In the genomic region with DNA sequence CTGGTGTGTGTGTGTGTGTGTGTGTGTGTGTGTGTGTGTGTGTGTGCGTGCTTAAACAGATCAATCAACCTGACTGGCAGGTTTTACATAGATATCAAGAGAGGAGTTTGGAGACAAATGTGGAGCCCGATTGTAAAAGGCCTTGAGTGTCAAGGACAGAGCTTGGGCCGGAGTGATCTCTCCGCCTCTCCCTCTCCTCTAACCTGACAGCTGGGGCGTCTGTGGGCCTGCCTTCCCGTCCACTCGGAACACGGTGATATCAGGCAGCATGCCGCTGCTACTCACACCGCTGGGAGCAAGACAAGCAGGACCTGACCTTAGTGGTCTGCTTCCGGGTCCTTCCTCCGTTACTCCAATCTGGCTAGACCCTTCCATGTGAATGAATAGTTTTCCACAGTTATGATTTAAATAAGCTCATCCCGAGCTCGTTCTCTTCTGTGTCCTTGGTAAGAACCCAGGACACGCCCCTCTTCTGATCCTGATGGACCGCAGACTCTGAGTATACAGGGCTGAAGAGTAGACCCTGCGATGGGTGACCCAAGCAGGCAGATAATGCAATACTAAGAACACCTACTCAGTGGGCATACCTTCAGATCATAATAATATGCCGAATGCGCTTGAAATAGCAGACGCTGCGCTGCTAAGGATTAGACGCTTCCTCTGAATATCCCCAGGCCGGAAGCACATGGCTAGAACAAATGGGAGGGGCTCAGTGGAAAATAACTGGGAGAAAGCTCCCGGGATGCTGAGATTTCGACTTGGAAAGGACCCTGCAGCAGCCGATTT, we compare ENCODE assay signal across 7 mouse cellular contexts.
DNase-seq lines count a peak whose midpoint lies in the region; ATAC-seq lines count a peak whose summit lies in the region.

No protein-coding gene starts in this region.

- H3K4me3 ChIP-seq in limb, embryonic 12.5 days (replicated peaks): no peak overlapping the region
- no peak overlapping the region for H3K4me3 ChIP-seq in limb, embryonic 10.5 days
- H3K4me3 ChIP-seq in embryonic facial prominence, embryonic 10.5 days: peak overlapping the region; percentile 16; the same call in 1 of the 2 replicates
- no peak overlapping the region for H3K4me3 ChIP-seq in limb, embryonic 15.5 days

- H3K27ac ChIP-seq in limb, embryonic 12.5 days: no peak overlapping the region
- no peak overlapping the region; the same call in 1 of the 2 replicates for H3K27ac ChIP-seq in limb, embryonic 10.5 days
- H3K27ac ChIP-seq in embryonic facial prominence, embryonic 10.5 days (replicated peaks): peak overlapping the region; percentile 44
- H3K27ac ChIP-seq in limb, embryonic 15.5 days: no peak overlapping the region

- H3K9ac ChIP-seq in limb, embryonic 12.5 days (replicated peaks): no peak overlapping the region
- no peak overlapping the region for H3K9ac ChIP-seq in limb, embryonic 15.5 days

- peaks cover 5% of the 10 kb centered on the region for H3K4me1 ChIP-seq in limb, embryonic 12.5 days (replicated peaks)
- H3K4me1 ChIP-seq in limb, embryonic 10.5 days: peaks cover 10% of the 10 kb centered on the region
- peaks cover 11% of the 10 kb centered on the region for H3K4me1 ChIP-seq in embryonic facial prominence, embryonic 10.5 days
- H3K4me1 ChIP-seq in limb, embryonic 15.5 days: peaks cover 6% of the 10 kb centered on the region

- H3K4me2 ChIP-seq in limb, embryonic 12.5 days: 0 out of 2 replicates have a peak overlapping the region, but pooled peaks have one; percentile 5
- peak overlapping the region; percentile 15; the same call in 1 of the 2 replicates for H3K4me2 ChIP-seq in limb, embryonic 15.5 days

- H3K9me3 ChIP-seq in limb, embryonic 12.5 days: no peaks in the 10 kb centered on the region
- H3K9me3 ChIP-seq in limb, embryonic 10.5 days (replicated peaks): no peaks in the 10 kb centered on the region
- no peaks in the 10 kb centered on the region for H3K9me3 ChIP-seq in embryonic facial prominence, embryonic 10.5 days
- H3K9me3 ChIP-seq in limb, embryonic 15.5 days: no peaks in the 10 kb centered on the region

- DNase-seq in limb, embryonic 10.5 days (ENCODE audit: low spot score): no peak
- no peak for DNase-seq in embryonic facial prominence, embryonic 10.5 days (ENCODE audit: low spot score)
- DNase-seq in gastrocnemius, postnatal 14 days: peak; percentile 27
- DNase-seq in testis, postnatal 14 days (ENCODE audit: low spot score): peak; percentile 28

- ATAC-seq in limb, embryonic 12.5 days (ENCODE audit: insufficient number of reproducible peaks, insufficient read depth, low FRiP score, low TSS enrichment, low read depth): peak; percentile 52; the same call in 1 of the 2 replicates
- no peak for ATAC-seq in limb, embryonic 15.5 days (ENCODE audit: insufficient number of reproducible peaks, low FRiP score, low TSS enrichment, low read depth)
- no peak for ATAC-seq in megakaryocyte progenitor cell, adult 5-6 weeks (replicated peaks; ENCODE audit: poor library complexity)

- no peaks in the 10 kb centered on the region for H3K27me3 ChIP-seq in limb, embryonic 12.5 days
- H3K27me3 ChIP-seq in limb, embryonic 10.5 days (ENCODE audit: low read depth, poor library complexity, severe bottlenecking): no peaks in the 10 kb centered on the region
- no peaks in the 10 kb centered on the region for H3K27me3 ChIP-seq in embryonic facial prominence, embryonic 10.5 days (replicated peaks; ENCODE audit: low read depth, poor library complexity, severe bottlenecking)
- H3K27me3 ChIP-seq in limb, embryonic 15.5 days: no peaks in the 10 kb centered on the region

- 73% methylated on average over 26 of the region's 26 CpGs for WGBS in limb, embryonic 12.5 days
- WGBS in limb, embryonic 10.5 days: 76% methylated on average over 26 of the region's 26 CpGs
- WGBS in embryonic facial prominence, embryonic 10.5 days: 78% methylated on average over 26 of the region's 26 CpGs
- 61% methylated on average over 26 of the region's 26 CpGs for WGBS in limb, embryonic 15.5 days

- intact Hi-C loops in gastrocnemius, postnatal 14 days (cut with DNase I; ENCODE audit: low total_unique reads): no loop called here

- no peaks in the 10 kb centered on the region for H3K36me3 ChIP-seq in limb, embryonic 12.5 days
- H3K36me3 ChIP-seq in limb, embryonic 10.5 days: no peaks in the 10 kb centered on the region
- no peaks in the 10 kb centered on the region for H3K36me3 ChIP-seq in embryonic facial prominence, embryonic 10.5 days (replicated peaks)
- H3K36me3 ChIP-seq in limb, embryonic 15.5 days: no peaks in the 10 kb centered on the region

Comparison
In these comparisons a context has a peak if more than half of its experiments do, and no peak if none do; other contexts are left out.
1. DNase-seq: peak in gastrocnemius, postnatal 14 days (single experiment) and testis, postnatal 14 days (single experiment); none in limb, embryonic 10.5 days (single experiment) and embryonic facial prominence, embryonic 10.5 days (single experiment).